Mouse (Mus musculus) hindlimb bud, embryonic 11.5 days (tissue): ENCODE data around the gene Ntf5.

ENCODE experiments used
- DNase-seq: peaks from one replicate; pipeline ENCODE4 v3.0.0-alpha.2; 2012; ENCODE audit warnings: low read depth, low spot score; ENCODE audit errors: extremely low spot score

The Ntf5 gene

GRCm38 (mm10) chr7:45434203-45435015, 20.9 kb downstream of the Ntf5 start, which contains the start of gene Gys1:
Gene Gys1 (plus strand): TSS chr7:45434844.
- peak; percentile 99 for DNase-seq

DNA sequence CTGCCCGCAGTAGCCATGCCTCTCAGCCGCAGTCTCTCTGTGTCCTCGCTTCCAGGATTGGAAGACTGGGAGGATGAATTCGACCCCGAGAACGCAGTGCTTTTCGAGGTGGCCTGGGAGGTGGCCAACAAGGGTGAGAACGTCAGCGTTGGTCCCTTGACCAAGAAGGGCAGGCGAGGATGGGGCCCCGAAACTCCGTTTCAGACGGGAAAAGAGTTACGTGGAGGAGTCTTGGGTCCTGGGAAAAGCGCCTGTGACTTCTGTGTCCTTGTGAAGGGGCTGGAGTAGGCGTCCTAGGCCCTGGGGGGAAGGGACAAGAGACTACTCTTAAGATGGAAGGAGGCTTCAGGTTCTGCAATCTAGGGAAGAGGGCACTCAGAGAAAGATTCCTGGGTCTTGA, 21.5 kb downstream of the Ntf5 start:
- DNase-seq: no peak

- DNase-seq: no peak
Observed at GRCm38 (mm10) chr7:45436444-45436843, 22.9 kb downstream of the Ntf5 start.

GRCm38 (mm10) chr7:45437046-45437445, 23.6 kb downstream of the Ntf5 start:
- no peak for DNase-seq

DNA sequence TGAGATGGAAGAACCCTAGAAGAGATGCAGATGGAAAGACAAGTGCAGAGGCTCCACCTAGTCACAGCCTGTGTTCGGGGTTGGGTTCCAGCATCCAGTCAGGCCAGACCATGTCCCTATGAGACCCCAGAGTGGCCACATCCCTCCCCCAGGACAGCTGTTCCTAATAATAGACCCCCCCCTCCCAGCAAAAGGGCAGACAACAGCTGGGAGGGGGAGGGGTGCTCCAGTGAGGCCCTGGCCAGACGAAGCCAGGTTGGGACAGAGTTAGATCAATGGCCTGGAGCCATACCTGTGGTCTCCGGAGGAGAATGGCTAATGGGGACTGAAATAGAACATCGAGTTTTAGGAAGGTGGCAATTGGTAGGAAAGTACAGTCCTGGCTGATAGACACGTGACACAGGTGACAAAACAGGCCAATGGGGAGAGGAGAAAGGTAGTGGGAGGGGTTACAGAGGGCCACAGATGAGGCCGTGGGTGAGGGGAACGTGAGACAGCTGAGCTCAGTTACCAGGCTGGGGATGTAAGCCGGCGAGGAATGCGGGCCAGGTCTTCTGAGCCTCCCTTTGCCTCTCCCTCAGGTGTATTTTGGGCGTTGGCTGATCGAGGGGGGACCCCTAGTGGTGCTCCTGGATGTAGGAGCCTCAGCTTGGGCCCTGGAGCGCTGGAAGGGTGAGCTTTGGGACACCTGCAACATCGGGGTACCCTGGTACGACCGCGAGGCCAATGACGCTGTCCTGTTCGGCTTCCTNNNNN, 24.2 kb downstream of the Ntf5 start, which contains the start of gene Ruvbl2:
TSS of gene Ruvbl2 (minus strand) at position 576 of the 756 bp plus-strand sequence.
- no peak for DNase-seq

- no peak for DNase-seq
Observed at GRCm38 (mm10) chr7:45443526-45444420, 30.3 kb downstream of the Ntf5 start.

DNA sequence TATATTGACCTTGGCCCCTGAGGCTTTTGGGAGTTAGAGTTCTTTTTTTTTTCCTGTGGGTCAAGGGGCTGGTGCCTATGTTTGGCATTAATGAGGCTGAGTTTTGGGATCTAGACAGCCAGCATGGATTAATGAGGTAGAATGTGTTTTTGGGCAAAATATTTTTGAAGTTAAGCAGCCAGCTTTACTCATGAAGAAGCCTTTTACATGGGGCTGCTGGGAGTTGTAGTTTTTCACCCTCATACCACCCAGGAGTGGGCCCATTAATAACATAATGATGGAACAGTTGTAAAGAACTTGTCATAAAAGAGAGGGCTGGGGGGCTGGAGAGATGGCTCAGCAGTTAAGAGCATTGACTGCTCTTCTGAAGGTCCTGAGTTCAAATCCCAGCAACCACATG, 33.1 kb downstream of the Ntf5 start:
- no peak for DNase-seq

DNA sequence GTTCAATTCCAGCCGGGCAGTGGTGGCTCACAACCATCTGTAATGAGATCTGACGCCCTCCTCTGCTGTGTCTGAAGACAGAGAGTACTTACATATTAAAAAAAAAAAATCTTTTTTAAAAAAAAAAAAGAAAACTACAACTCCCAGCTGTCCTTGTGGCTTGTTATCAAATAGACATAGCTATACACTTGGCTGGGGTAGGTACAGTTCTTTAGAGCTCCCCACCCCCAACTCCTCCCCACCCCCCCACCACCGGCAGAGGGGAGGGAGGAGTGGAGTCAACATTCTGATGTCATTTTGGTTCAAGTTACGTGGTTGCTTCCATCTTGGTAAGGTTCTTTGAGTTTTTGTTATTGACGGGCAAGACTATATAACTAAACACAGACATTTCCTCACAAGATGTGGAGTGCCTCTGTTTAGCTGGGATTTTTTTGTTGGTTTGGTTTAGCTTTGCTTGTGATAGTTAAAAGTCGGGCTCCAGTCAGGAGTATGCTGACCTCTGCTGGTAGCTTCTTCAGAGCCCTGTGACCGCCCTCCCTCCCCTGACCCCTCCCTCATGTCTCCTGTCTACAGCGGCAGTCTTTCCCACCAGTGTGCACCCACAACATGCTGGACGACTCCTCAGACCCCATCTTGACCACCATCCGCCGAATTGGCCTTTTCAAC, 34.0 kb downstream of the Ntf5 start:
- no peak for DNase-seq

DNA sequence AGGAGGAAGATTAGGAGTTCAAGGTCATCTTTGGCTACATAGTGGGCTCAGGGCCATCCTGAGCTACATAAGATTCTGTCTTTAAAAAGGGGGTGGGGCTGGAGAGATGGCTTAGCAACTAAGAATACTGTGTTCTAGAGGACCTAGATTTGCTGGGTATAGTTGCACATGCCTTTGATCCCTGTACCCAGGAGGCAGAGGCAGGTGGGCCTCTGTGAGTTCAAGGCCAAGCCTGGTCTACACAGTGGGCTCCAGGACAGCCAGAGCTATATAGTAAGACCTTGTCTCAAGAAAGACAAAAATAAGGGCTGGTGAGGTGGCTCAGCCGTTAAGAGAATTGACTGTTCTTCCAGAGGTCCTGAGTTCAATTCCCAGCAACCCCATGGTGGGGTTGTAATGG, 36.5 kb downstream of the Ntf5 start:
- DNase-seq: no peak

- no peak for DNase-seq
Observed at GRCm38 (mm10) chr7:45451344-45451982, 38.0 kb downstream of the Ntf5 start.

DNA sequence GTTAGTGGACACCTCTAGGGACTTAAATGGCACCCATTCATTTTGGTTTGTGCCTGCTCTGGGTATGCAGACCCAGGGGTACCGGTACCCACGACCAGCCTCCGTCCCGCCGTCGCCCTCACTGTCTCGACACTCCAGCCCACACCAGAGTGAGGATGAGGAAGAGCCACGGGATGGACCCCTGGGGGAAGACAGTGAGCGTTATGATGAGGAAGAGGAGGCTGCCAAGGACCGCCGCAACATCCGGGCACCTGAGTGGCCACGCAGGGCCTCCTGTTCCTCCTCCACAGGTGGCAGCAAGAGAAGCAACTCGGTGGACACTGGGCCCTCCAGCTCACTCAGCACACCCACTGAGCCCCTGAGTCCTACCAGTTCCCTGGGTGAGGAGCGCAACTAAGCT, 41.5 kb downstream of the Ntf5 start:
- no peak for DNase-seq

GRCm38 (mm10) chr7:45455932-45456696, 42.6 kb downstream of the Ntf5 start:
- DNase-seq: no peak

DNA sequence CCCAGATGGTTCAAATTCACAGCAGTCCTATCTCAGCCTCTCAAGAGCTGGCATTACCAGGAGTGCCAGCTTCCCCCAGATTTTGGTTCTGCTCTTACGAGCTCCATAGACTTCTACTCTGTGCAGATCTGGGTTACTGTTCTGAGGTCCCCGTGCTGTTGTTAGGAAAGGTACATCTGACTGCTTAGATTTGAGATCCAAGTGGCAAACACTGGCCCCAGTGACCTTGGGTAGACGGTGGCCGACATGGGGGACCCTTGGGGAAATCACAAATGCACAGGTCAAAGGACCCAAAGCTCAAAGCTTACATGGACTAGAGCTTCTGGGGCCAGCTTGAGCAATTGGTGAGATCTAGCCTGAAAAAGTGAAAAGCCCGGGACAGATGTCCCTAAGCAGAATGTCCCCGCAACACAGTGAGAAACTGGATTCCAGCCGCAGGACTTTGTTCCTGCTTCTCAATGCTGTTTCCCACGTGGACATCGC, 43.3 kb downstream of the Ntf5 start:
- no peak for DNase-seq

DNA sequence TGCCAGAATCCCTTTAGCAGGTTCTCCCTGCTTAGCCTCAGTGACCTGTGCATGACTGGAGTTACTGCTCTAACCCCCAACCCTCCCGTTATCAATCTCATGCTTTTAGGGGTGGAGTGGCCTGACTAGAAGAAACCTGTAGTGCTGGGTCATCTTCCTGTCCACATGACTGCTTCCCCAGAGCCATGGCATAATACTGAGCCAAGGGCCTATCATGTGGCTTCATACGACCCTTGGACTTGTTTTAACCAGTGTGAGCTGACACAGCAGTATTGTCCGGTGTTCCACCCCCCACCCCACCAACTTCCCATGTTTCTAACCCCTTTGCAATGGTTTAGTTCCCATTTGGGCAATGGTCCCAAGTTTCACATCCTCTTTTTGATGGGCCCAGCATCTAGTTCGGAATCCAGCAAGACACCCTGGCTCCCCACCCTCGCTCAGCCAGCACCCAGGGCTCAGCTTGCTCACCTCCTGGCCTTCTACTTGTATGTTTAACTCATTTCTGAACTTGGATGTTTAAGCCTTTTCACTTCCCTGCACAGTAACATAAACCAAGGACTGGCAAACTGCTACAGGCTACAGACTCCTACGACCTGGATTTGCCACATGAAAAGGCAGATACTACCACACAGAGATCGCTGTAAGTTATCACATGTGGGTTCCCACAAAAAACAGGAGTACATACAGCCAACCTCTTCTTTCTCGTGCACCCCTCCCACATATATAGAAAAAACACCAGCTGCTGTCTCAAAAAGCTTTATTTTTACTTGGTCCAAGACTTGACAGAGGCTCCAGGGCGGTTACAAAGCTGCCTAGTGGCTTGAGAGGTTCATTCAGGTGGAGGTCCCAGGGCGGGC, 43.9 kb downstream of the Ntf5 start:
- DNase-seq: no peak

GRCm38 (mm10) chr7:45458748-45459563, 45.5 kb downstream of the Ntf5 start:
- DNase-seq: no peak

DNA sequence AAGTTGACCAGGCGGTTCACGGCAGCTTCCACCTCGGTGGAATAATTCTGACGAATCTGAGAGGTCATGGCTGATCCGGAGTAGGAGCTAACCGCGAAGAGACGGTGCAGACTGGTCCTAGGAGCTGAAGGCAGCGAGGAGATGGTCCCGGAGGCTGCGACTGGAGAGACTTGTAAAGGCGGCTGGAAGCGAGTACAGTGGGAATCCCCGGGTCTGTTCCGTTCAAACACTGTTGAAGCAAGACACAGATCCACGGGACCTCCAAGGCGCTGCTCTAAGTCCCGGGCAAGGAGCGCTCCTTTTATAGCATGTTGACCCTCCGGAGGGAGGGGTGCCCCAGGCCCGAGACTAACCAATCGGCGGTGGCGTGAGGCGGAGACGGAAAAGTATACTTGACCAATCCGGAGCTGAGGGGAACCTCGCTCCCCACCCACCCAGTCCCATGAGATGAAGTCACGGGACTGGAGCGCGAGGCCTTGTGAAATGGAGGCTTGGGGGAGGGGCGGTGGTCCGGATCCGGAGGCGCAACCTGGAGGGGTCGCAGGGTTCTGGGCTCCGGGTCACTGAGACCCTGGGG, 46.2 kb downstream of the Ntf5 start, which contains the start of gene Ftl1:
TSS of gene Ftl1 (minus strand) at position 321 of the 577 bp plus-strand sequence.
- peak; percentile 93 for DNase-seq

- DNase-seq: no peak
Observed at GRCm38 (mm10) chr7:45460377-45460776, 46.9 kb downstream of the Ntf5 start.
